Mouse (Mus musculus) heart, postnatal 0 days (tissue): ENCODE results near the gene Cox6a1.

Experiments used
- CTCF ChIP-seq: IDR thresholded peaks from 2 replicates; pipeline ENCODE4 v1.5.1; 2016; ENCODE audit warnings: antibody characterized with exemption, control low read depth, low read depth
- EP300 ChIP-seq: IDR thresholded peaks from 2 replicates; pipeline ENCODE4 v1.6.1; 2016; ENCODE audit warnings: antibody characterized with exemption, low read depth

DNA sequence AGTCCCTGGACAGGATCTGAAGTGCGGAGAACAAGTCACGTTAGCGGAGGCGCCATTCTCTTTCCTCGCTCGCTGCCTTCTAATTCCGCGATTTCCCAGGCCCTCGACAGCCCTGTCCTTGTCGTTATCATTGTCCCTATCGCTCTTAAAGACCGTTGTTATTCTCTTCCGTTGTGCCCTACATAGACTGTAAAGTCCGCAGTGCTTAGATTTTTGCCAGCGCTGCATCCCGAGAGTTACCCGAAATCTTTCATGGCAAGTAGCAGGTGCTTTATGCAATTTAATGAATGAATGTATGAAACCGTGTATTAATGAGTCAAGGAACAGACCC is 409 bp upstream of the Cox6a1 start:
- TF ChIP-seq CTCF, result no peak
- TF ChIP-seq EP300, result no peak
